17 mouse cellular contexts compared by ENCODE assay signal in genomic region chr13:109915964-109916363, GRCm38 (mm10).
DNase-seq lines count a peak whose midpoint lies in the region; ATAC-seq and TF ChIP-seq lines count a peak whose summit lies in the region.
"Had no signal": no experiment of that assay in that cellular context is flagged by ENCODE, and none has a peak within 500 bp of the region (broad histone marks: within the 10 kb centered on the region; RNA-seq: fewer than 3 reads in every experiment).

No protein-coding gene starts in this region.

- H3K27ac ChIP-seq in heart, adult 2 months: peak overlapping the region; percentile 78
- peak overlapping the region; percentile 77 for H3K27ac ChIP-seq in heart, postnatal 0 days (ENCODE audit: low read depth)
- H3K27ac ChIP-seq: forebrain, embryonic 15.5 days; hindbrain, embryonic 12.5 days; limb, embryonic 15.5 days; neural tube, embryonic 15.5 days had no signal

- H3K4me2 ChIP-seq in heart, postnatal 0 days (ENCODE audit: low read depth, low read length): peak overlapping the region; percentile 21; the same call in 1 of the 2 replicates
- H3K4me2 ChIP-seq: forebrain, embryonic 15.5 days; hindbrain, embryonic 12.5 days; limb, embryonic 15.5 days; neural tube, embryonic 15.5 days had no signal

- no peak overlapping the region for H3K9ac ChIP-seq in heart, adult 2 months (ENCODE audit: low read depth, low read length)
- H3K9ac ChIP-seq in heart, postnatal 0 days (replicated peaks; ENCODE audit: low read depth, low read length): no peak overlapping the region
- H3K9ac ChIP-seq: forebrain, embryonic 15.5 days; hindbrain, embryonic 12.5 days; limb, embryonic 15.5 days; neural tube, embryonic 15.5 days had no signal

- no peaks in the 10 kb centered on the region for H3K27me3 ChIP-seq in heart, adult 2 months (ENCODE audit: control insufficient read depth, insufficient read depth, low read length)
- no peaks in the 10 kb centered on the region for H3K27me3 ChIP-seq in heart, postnatal 0 days (ENCODE audit: control insufficient read depth, insufficient read depth, low read length)
- H3K27me3 ChIP-seq: forebrain, embryonic 15.5 days; hindbrain, embryonic 12.5 days; limb, embryonic 15.5 days; neural tube, embryonic 15.5 days had no signal

- peaks cover 7% of the 10 kb centered on the region for H3K4me1 ChIP-seq in heart, adult 2 months (ENCODE audit: control insufficient read depth, insufficient read depth, low read length)
- peaks cover 57% of the 10 kb centered on the region for H3K4me1 ChIP-seq in heart, postnatal 0 days (ENCODE audit: control insufficient read depth, insufficient read depth)

- TF ChIP-seq EP300 in heart, adult 2 months (IDR thresholded peaks at IDR 0.05; ENCODE audit: insufficient read depth, low read depth, low read length): peak; percentile 66
- TF ChIP-seq EP300 in heart, postnatal 0 days (IDR thresholded peaks at IDR 0.05; ENCODE audit: low read depth): no peak

- no peaks in the 10 kb centered on the region for H3K9me3 ChIP-seq in heart, postnatal 0 days (replicated peaks; ENCODE audit: control insufficient read depth, low read length)
- H3K9me3 ChIP-seq: forebrain, embryonic 15.5 days; hindbrain, embryonic 12.5 days; limb, embryonic 15.5 days; neural tube, embryonic 15.5 days had no signal

- intact Hi-C loops in heart, postnatal 25 days (cut with DNase I): no loop called here
- intact Hi-C loops in heart, adult 2 months (cut with DNase I): no loop called here

- peak; percentile 89 for DNase-seq in heart, adult 11 months
- no peak for DNase-seq in heart, postnatal 25 days (ENCODE audit: low spot score)
- DNase-seq in adrenal gland, postnatal 14 days: peak; percentile 76
- DNase-seq in heart, adult 2 months: peak in 1 of 2 experiments; percentile 39
- no peak for DNase-seq in heart, postnatal 0 days (ENCODE audit: low spot score)
- no peak for DNase-seq in right cerebral cortex, postnatal 10 days (ENCODE audit: low spot score in 2 of 2)
- DNase-seq in kidney, adult 9 months: no peak
- DNase-seq in spleen, postnatal 14 days (ENCODE audit: low spot score in 2 of 2): no peak
- DNase-seq: cerebellum, adult 2 months; kidney, postnatal 10 days; thymus, postnatal 25 days had no signal

- TF ChIP-seq POLR2A in heart, adult 2 months (IDR thresholded peaks at IDR 0.05; ENCODE audit: insufficient read depth, low read depth, low read length): no peak

- no peak for TF ChIP-seq CTCF in heart, adult 2 months (IDR thresholded peaks at IDR 0.05)
- no peak for TF ChIP-seq CTCF in heart, postnatal 0 days (IDR thresholded peaks at IDR 0.05; ENCODE audit: low read depth)

- H3K36me3 ChIP-seq in heart, adult 2 months (ENCODE audit: control insufficient read depth, insufficient read depth, low read length): peaks cover 5% of the 10 kb centered on the region; the same call in 1 of the 2 replicates
- no peaks in the 10 kb centered on the region for H3K36me3 ChIP-seq in heart, postnatal 0 days (replicated peaks; ENCODE audit: control insufficient read depth, insufficient read depth, low read length)
- H3K36me3 ChIP-seq: forebrain, embryonic 15.5 days; hindbrain, embryonic 12.5 days; limb, embryonic 15.5 days; neural tube, embryonic 15.5 days had no signal

- WGBS in heart, adult 2 months: 45% methylated on average over 5 of the region's 5 CpGs
- 50% methylated on average over 5 of the region's 5 CpGs for WGBS in heart, postnatal 0 days

- 0 out of 2 replicates have a peak, but pooled peaks have one; percentile 43 for ATAC-seq in heart, postnatal 0 days (ENCODE audit: insufficient read depth, low read depth)
- ATAC-seq: forebrain, embryonic 15.5 days had no signal

- no peak overlapping the region for H3K4me3 ChIP-seq in heart, adult 2 months
- H3K4me3 ChIP-seq in heart, postnatal 0 days (ENCODE audit: low read depth, low read length): no peak overlapping the region
- H3K4me3 ChIP-seq: erythroblast, embryonic 14.5 days; forebrain, embryonic 15.5 days; hindbrain, embryonic 12.5 days; limb, embryonic 15.5 days; megakaryocyte, embryonic 14.5 days; neural tube, embryonic 15.5 days had no signal

- H3K79me2 ChIP-seq in heart, adult 2 months (replicated peaks; ENCODE audit: control insufficient read depth, insufficient read depth, low read length): peaks cover 1% of the 10 kb centered on the region; the same call in 1 of the 2 replicates

Comparison
In these comparisons a context has a peak if more than half of its experiments do, and no peak if none do; other contexts are left out.
1. DNase-seq: peak in heart, adult 11 months (single experiment) and adrenal gland, postnatal 14 days (single experiment); none in heart, postnatal 25 days (single experiment), heart, postnatal 0 days (single experiment), right cerebral cortex, postnatal 10 days (0 of 2), kidney, adult 9 months (single experiment) and spleen, postnatal 14 days (0 of 2).